In genomic region chr12:102646586-102647260, GRCm38 (mm10) we compare ENCODE assay signal across 13 mouse cellular contexts. TPM values are rescaled to one million over a fixed set of nuclear protein-coding genes. Genes with fewer than 3 reads are reported as not detected.
DNase-seq lines count a peak whose midpoint lies in the region; ATAC-seq and TF ChIP-seq lines count a peak whose summit lies in the region.
"Had no signal": no experiment of that assay in that cellular context is flagged by ENCODE, and none has a peak within 500 bp of the region (broad histone marks: within the 10 kb centered on the region; RNA-seq: fewer than 3 reads in every experiment).

No protein-coding gene starts in this region.

- TF ChIP-seq POLR2A in lung, adult 2 months (IDR thresholded peaks at IDR 0.05; ENCODE audit: borderline replicate concordance, extremely low read depth, low read depth, low read length), result no peak

- H3K4me1 ChIP-seq in lung, adult 2 months (ENCODE audit: control insufficient read depth, insufficient read depth, low read length), result peaks cover 53% of the 10 kb centered on the region
- H3K4me1 ChIP-seq in liver, postnatal 0 days (ENCODE audit: insufficient read depth), result peaks cover 56% of the 10 kb centered on the region
- H3K4me1 ChIP-seq in stomach, postnatal 0 days (replicated peaks; ENCODE audit: control insufficient read depth, insufficient read depth), result peaks cover 8% of the 10 kb centered on the region; the same call in 1 of the 2 replicates

- DNase-seq in lung, adult 2 months, result peak; percentile 33
- no peak for DNase-seq in lung, postnatal 14 days
- peak; percentile 57 for DNase-seq in kidney, adult 9 months
- peak; percentile 42 for DNase-seq in liver, postnatal 0 days
- no peak for DNase-seq in stomach, postnatal 0 days (ENCODE audit: low spot score)
- DNase-seq in urinary bladder, postnatal 4 days (ENCODE audit: low spot score in 2 of 2), result no peak
- DNase-seq in urinary bladder, postnatal 14 days (ENCODE audit: low spot score), result no peak
- no peak for DNase-seq in cerebellum, postnatal 10 days
- DNase-seq: adrenal gland, postnatal 14 days had no signal

- H3K27ac ChIP-seq in liver, postnatal 0 days (ENCODE audit: low read depth), result peak overlapping the region; percentile 93
- H3K27ac ChIP-seq in stomach, postnatal 0 days (replicated peaks), result peak overlapping the region; percentile 40; the same call in 1 of the 2 replicates
- H3K27ac ChIP-seq: embryonic facial prominence, embryonic 10.5 days; hindbrain, embryonic 10.5 days; limb, embryonic 13.5 days; neural tube, embryonic 13.5 days had no signal

- H3K4me2 ChIP-seq in liver, postnatal 0 days (ENCODE audit: low read depth, low read length), result peak overlapping the region; percentile 52
- no peak overlapping the region for H3K4me2 ChIP-seq in stomach, postnatal 0 days (replicated peaks; ENCODE audit: low read depth)
- H3K4me2 ChIP-seq: limb, embryonic 13.5 days; neural tube, embryonic 13.5 days had no signal

- peak; percentile 24 for ATAC-seq in liver, postnatal 0 days
- ATAC-seq in stomach, postnatal 0 days (ENCODE audit: low FRiP score, low TSS enrichment), result 0 out of 2 replicates have a peak, but pooled peaks have one; percentile 10

- no peak overlapping the region for H3K4me3 ChIP-seq in lung, adult 2 months (replicated peaks; ENCODE audit: extremely low read depth, low read depth, low read length)
- H3K4me3 ChIP-seq in liver, postnatal 0 days (ENCODE audit: low read depth, low read length), result no peak overlapping the region
- H3K4me3 ChIP-seq in stomach, postnatal 0 days (ENCODE audit: low read depth, low read length), result no peak overlapping the region
- H3K4me3 ChIP-seq: embryonic facial prominence, embryonic 10.5 days; hindbrain, embryonic 10.5 days; limb, embryonic 13.5 days; neural tube, embryonic 13.5 days had no signal

- no peaks in the 10 kb centered on the region for H3K36me3 ChIP-seq in liver, postnatal 0 days (replicated peaks; ENCODE audit: insufficient read depth, low read length)
- H3K36me3 ChIP-seq in stomach, postnatal 0 days (ENCODE audit: control insufficient read depth, insufficient read depth, low read length), result no peaks in the 10 kb centered on the region
- H3K36me3 ChIP-seq: embryonic facial prominence, embryonic 10.5 days; hindbrain, embryonic 10.5 days; limb, embryonic 13.5 days; neural tube, embryonic 13.5 days had no signal

- no peak for TF ChIP-seq EP300 in liver, postnatal 0 days (IDR thresholded peaks at IDR 0.05; ENCODE audit: low read depth)
- no peak for TF ChIP-seq EP300 in stomach, postnatal 0 days (optimal IDR thresholded peaks at IDR 0.05)

- 40% methylated on average over 7 of the region's 7 CpGs for WGBS in lung, adult 2 months
- WGBS in liver, postnatal 0 days (ENCODE audit: insufficient replicate concordance), result 33% methylated on average over 7 of the region's 7 CpGs
- 68% methylated on average over 7 of the region's 7 CpGs for WGBS in stomach, postnatal 0 days

- TF ChIP-seq CTCF in lung, adult 2 months (IDR thresholded peaks at IDR 0.05; ENCODE audit: insufficient read depth, low read length), result no peak
- TF ChIP-seq CTCF in liver, postnatal 0 days (IDR thresholded peaks at IDR 0.05; ENCODE audit: low read depth), result no peak
- TF ChIP-seq CTCF in stomach, postnatal 0 days (IDR thresholded peaks at IDR 0.05; ENCODE audit: low read depth), result no peak

- H3K27me3 ChIP-seq in liver, postnatal 0 days (ENCODE audit: insufficient read depth, low read length), result no peaks in the 10 kb centered on the region
- H3K27me3 ChIP-seq in stomach, postnatal 0 days (ENCODE audit: control insufficient read depth, insufficient read depth, low read length), result no peaks in the 10 kb centered on the region
- H3K27me3 ChIP-seq: limb, embryonic 13.5 days; neural tube, embryonic 13.5 days had no signal

- H3K9me3 ChIP-seq in liver, postnatal 0 days (ENCODE audit: low read length), result no peaks in the 10 kb centered on the region
- H3K9me3 ChIP-seq in stomach, postnatal 0 days (ENCODE audit: control insufficient read depth, low read length), result no peaks in the 10 kb centered on the region
- H3K9me3 ChIP-seq: embryonic facial prominence, embryonic 10.5 days; hindbrain, embryonic 10.5 days; limb, embryonic 13.5 days; neural tube, embryonic 13.5 days had no signal

- H3K9ac ChIP-seq in liver, postnatal 0 days (replicated peaks), result no peak overlapping the region; the same call in none of the 2 replicates
- no peak overlapping the region for H3K9ac ChIP-seq in stomach, postnatal 0 days (ENCODE audit: low read length)
- H3K9ac ChIP-seq: limb, embryonic 13.5 days; neural tube, embryonic 13.5 days had no signal

RNA-seq across cellular contexts. Expression of gene Itpk1, which starts 58.0 kb away (rescaled TPM):
- polyA plus RNA-seq in lung, adult 2 months (2012; rRNA removed), result 23.0 and 26.3 TPM in 2 replicates
- polyA plus RNA-seq in liver, postnatal 0 days (2015; fragmentation: Nextera tagmentation; extraction: Ambion mirVana), result 3.6 TPM in 2 replicates
- 21.5 and 26.7 TPM in 2 replicates for polyA plus RNA-seq in stomach, postnatal 0 days (2015; fragmentation: Nextera tagmentation; extraction: Ambion mirVana)

Comparison
In these comparisons a context has a peak if more than half of its experiments do, and no peak if none do; other contexts are left out.
1. DNase-seq: peak in lung, adult 2 months (single experiment), kidney, adult 9 months (single experiment) and liver, postnatal 0 days (single experiment); none in lung, postnatal 14 days (single experiment), stomach, postnatal 0 days (single experiment), urinary bladder, postnatal 4 days (0 of 2), urinary bladder, postnatal 14 days (single experiment) and cerebellum, postnatal 10 days (0 of 2).